Mouse (Mus musculus) CD4-positive, CD25-positive, alpha-beta regulatory T cell, adult 4 months (primary cell): Measurements from ENCODE around the gene Ube2e3. TPM values are rescaled to one million over a fixed set of nuclear protein-coding genes. Genes with fewer than 3 reads are reported as not detected.

Experiments used
- ATAC-seq: one replicate; pipeline ENCODE4 v1.8.0; 2017
- polyA plus RNA-seq, 2 experiments: library from polyadenylated mRNA; unstranded; fragments of 100-300 nt; shearing (Covaris generic); gene quantifications; one replicate each; pipeline ENCODE4 v1.2.1; 2017

Gene Ube2e3
- polyA plus RNA-seq = 10 to 100 TPM; 10.1 to 10.5 TPM

DNA sequence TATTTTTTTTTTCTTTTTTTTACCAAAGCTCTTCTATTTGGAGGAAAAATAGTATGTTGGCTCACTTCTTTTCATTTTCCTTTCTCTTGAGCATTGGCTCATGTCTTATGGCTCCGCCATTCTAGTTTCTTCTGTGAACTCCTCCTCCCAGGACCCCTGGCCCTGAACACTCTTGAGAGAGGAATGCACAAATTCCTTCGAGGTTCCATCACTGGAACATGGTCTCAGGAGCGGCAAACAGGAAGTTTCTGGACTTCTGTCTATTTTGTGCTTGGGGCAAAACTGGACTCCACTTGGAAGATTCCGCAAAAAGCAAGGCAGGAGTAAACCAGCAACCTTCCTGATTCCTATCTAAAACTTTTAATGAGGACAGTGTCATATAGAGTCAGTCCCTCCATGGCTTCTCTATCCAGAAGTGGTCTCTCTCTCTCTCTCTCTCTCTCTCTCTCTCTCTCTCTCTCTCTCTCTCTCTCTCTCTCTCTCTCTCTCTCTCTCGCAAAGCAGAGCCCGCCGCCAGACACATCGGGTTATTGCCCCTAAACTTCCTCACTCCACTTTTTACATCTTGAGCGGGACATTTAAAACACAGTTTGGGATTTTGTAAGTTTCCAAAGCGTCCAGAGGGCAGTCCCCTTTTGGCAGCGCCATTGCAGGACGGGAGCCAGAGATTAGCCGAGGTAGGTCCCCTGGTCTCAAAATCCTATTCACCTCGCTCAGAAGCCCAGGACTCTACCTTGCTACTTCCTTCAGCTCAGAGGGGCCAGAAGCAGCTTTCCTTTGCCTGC is at the start of gene Ube2e3:
Gene Ube2e3, plus strand, starts transcription at position 399 of the 785 bp plus-strand sequence.
- peak; percentile 1 for ATAC-seq

DNA sequence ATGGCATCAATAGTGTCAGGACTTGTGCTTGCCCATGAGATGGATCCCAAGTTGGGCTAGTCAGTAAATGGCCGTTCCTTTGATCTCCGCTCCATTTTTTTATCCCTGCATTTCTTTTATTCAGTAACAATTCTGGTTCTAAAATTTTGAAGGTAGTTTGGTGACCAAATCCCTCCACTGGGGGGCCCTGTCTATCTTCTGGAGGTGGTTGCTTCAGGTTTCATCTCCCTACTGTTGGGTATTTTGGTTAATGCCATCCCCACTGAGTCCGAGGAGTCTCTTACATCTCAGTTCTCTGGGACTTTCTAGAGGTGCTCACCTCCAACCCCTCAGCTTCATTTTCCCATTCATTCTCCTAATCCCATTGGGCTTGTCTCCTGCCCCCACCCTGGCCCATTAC is 38.0 kb upstream of the Ube2e3 start:
- ATAC-seq = no peak

DNA sequence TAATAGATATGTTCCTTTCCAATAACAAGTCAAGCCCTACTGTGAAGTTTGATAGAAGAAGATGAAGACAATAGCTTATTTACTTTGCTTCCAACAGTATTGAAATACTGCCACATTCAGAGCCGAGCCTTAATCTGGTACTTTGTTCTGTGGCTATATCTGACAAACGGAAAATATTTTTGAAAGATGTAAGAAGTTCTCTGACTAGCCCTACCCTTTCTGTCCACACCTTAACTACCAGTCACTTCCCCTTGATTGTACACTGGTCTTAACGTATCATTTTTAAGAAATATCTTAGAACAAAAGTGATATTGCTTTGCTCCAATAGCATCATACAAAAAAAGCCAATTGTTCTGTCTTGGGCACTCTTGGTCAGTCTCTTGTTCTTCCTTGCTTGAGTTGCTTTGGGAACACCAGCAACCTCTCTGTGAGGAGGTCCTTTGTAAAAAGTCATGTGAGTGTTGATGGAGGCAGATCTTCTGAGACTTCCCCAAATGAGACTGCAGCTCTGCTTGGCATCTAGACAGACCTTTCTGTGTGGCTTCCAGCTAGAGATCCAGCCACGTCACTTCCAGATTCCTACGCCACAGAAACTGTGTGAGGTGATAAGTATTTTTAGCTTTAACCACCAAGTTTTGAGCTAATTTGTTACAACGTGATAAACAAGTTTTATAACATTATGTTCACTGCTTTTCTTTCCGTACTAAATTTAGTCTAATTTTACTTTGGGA is 26.3 kb upstream of the Ube2e3 start:
- no peak for ATAC-seq

DNA sequence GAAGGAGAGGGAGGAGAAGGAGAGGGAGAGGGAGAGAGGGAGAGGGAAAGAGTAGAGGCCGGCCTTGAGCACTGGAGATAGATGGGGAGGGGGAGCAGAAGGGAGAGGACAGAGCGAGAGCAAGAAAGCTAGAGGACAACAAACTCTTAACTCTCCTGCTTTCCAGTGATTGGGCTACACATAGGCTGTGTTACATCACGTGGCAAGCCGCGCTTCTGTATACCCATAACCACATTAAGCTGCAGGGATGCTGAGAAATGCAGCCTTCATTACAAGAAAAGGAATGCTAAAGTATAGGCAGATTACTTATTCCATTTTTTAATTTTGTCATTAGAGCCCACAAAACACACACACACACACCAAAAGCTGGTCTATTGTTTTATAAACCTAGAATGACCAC is 23.6 kb upstream of the Ube2e3 start:
- no peak for ATAC-seq

DNA sequence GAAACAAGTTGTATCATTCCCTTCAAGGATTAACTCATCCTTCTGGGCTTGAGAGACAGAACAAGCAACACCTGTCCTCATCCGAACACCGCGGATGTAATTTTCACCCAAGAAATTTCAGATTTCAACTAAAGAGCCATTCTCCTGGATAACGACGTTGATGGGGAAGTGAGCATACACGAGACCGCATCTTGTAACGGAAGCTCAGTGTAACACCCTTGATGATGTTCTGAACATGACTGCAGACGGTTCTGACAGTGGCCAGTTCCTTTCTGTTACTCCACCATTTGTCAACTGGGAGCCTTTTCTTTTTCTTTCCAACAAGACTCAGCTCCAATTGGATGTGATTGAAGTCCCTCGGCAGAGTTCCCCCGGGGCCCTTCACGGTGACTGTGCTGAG is 22.6 kb upstream of the Ube2e3 start:
- no peak for ATAC-seq

DNA sequence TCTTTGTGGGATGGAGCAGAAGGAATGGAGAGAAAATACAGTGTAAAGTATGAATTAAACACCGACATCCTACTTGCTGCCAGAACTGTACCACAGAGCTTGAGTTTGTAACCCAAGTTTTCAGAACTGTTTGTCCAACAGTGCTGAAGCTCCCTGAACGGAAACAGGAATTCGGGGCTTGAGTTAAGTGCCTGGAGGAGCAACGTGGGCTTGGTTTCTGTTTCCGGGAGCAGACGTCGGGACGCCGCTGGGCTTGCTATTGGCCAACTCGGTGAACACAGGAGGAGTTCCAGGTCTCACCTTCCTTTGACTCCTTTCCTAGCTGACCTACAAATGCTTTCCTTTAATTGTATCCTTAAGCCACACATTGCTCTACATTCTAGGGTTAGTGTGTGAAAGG is 22.2 kb upstream of the Ube2e3 start:
- no peak for ATAC-seq

DNA sequence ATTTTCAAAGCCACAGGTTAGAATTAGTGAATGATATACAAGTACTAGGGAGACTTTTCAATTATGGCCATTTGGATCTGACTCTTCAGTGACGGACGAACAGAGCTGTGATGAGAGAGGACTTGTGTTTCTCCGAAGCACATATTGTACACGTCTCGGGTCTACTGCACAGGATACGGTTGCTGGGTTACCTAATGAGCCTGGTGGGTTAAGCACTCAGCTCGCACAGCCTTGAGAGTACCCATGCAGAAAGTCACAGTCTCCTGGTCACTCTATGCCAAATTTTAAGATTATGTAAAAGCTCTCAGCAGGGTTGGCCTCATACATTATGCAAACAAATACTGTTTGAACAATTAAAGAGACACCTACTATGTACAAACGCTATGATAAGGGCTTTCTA is 13.6 kb upstream of the Ube2e3 start:
- ATAC-seq = no peak

DNA sequence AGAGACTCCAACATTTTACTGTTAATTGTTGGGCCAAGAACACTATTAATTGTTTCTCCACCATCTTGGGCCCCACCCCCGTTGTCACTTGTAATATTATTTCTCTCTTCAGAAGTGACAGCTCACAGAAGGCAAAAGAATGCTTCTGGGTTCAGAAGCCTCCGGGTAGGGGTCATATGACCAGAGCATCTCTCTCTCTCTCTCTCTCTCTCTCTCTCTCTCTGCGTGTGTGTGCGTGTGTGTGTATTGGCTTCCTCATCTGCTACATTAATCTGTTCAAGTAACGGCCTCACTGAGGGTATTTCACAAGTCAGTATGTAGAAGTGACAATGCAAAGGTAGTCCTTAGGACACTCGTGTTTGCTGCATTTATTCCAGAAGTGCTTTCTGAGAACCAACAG is 9.3 kb upstream of the Ube2e3 start:
- ATAC-seq = no peak

DNA sequence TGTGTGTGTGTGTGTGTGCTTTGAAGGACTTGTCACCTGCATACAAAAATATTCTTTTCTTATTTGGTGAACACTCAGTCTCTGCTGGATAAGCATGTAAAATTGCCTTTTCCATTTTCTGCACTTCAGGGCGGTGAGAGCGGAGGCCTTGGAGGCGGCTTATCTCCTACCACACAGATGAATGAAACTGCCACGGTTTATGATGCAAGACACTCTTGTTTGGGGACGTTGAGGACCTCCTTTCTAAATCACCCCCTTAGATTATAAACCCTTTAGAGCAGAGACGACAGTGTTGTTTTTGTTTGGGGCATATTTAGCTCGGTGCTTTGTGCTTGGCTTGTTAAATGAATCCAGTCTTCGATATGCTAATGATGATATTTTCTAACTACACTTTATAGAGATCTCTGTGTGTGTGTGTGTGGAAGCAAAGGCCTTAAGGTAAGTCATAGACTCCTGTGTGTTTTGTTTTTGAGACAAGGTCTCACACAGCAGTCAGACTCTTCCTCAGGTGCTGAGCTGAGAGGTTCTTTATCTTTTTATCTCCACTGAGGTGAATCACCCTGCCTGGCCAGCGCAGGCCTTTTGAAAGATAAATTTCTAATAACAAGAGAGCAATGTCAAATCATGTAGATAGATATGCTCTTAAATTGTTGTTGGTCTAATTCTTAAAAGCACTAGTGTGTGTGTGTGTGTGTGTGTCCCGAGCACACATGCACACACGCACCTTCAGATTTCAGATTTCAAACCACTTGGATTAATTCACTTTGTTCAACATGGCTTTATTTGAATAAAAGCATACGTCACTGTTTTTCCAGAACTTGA is 8.4 kb upstream of the Ube2e3 start:
- no peak for ATAC-seq

DNA sequence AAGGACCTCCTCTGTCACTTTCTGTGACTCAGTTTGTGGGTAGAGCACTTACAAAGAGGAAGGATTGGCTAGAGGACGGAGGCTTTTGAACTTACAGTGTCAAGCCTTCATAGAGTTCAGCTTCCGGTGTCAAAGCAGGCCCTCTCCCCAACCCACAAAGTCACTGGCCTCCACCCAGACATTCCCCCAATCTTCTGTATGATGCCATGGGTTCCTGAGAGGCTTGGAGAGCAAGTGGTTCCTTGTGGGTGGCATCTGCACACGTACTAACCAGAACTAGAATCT is 7.9 kb upstream of the Ube2e3 start:
- ATAC-seq = peak; percentile 85

DNA sequence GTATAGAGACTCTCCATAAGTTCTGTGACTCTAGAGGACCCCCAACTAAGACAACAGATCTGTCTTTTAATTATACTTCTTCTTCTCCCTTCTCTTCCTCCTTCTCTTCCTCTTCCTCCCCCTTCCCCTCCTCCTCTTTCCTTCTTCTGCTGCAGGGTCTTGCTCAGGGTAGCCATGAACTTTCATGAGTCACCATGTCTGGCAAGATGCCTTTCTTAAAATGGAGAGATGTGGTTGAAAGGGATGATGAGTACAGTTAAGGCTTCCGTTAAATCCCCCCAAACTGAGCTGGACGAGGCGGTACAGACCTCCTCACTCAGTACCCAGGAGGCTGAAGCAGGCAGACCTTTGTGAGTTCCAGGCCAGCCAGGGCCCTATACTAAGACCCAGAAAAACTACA is 3.8 kb upstream of the Ube2e3 start:
- ATAC-seq = no peak

DNA sequence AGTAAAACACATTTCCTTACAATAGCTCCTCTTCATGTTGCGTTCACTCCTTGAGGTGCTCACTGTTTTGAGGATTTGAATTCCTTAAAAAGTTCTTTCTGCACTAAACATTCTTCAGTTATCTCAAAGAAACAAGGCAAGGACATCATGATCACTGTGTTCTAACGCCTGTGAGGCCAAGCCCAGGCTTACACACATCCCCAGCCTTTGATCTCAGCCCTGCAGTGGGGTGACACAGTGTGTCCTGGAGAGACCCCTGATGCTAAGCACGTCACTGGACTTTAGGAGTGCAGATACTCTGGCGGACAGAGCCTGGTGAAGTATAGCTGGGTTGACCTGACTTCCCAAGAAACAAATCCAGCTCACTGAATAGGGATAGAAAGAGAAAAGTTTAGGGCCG is 3.1 kb upstream of the Ube2e3 start:
- ATAC-seq = no peak

DNA sequence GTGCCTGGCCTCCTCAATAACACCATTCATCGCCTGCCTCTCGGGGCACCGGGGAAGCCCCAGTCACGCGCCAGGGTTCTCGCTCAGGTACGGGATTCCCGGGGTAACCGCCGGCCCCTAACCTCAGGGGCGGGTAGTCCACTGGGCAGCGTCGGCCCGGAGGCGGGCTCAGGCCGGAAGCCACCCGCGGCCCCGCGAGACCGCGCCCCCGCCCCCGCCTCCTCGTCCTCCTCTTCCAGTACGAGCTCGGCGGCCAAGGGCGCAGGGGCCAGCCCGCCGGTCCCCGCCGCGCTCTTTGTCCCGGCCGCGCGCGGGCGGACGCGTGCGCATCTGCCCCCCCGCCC is 559 bp downstream of the Ube2e3 start:
- ATAC-seq = peak; percentile 85

DNA sequence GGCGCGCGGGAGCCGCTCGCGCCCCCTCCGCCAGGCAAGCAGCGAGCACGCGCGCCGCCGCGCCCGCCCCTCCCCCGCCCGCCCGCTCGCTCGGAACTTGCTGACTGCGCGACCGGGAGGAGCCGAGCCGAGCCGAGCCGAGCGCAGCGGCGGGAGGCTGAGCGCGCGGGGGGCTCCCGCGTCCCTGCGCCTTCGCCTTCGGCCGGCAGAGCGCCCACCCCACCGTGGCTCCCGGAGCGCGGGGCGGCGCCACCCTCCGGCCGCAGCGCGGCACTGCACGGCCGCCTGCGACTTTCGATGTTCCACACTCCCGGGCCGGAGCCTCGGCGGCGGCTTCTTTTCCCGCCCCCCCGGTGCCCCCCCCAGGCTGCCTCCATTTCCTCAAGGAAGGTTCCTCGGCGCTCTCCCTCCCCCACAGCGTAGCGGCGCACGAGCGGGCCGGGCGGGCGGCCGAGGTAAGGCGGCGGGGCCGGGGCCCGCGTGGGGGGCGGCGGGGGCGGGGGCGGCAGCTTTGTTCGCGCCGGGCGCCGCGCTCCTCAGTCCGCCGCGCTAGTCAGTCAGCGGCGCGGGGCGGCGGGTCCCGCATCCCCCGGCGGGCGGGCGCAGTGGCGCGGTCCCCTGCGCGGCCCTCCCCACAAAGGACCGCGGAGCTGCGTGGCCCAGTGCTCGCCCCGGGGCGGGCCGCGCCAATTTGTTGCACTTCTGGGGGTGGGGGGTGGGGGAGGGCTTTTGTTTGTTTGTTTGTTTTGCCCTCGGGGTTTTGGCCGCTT is 1.2 kb downstream of the Ube2e3 start:
- peak; percentile 36 for ATAC-seq

DNA sequence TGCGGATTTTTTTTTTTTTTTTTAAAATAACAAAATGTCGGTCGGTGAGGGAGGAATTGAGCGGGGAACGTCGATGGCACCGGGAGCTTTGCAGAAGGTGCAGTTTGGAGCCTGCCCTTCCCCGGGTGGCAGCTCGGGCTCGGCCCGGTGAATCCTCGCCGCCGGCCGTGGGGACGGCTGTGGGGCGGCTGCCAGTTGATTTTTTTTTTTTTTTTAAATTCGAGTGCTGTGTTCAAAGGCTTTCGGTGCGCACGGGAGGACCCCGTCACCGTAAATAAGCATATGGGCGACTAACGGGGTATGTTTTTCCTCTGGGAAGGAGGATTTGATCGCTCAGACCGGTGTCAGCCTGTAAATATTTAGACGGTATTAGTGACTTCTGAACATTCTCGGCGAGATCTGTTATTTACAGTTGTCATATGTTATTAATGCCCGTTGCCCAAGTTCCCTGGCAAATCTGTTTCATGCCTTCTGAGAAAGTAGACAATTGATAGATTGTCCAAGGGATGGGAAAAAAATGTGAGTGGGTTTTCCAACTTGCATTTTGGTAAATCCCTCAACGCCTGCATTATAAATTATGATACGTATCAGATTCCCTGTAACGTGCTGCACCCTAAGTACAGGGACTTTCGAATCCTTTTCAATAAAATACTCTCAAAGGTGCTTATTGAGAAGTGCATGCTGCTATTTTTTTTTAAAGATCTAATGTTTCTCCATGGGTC is 2.0 kb downstream of the Ube2e3 start:
- ATAC-seq = no peak

DNA sequence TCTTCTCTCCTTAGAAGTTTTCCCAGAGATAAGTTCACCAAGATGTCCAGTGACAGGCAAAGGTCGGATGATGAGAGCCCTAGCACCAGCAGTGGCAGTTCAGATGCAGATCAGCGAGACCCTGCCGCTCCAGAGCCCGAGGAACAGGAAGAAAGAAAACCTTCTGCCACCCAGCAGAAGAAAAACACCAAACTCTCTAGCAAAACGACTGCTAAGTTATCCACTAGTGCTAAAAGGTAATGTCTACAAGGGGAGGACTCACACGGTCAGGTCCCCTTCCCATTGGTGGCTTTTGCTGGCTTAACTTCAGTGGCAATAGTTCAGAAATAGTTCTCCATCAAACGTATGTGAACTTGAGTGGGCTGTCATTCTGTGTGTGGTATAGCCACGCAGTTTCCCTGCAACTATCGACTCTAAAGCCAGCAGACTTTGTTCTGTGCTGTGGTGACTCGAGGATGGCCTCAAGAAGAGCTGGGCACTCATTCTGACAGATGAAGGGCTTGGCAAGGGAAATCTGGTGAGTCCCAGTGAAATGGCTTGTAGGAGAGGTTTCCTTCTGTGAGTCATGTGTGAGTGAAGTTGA is 2.6 kb downstream of the Ube2e3 start:
- no peak for ATAC-seq

DNA sequence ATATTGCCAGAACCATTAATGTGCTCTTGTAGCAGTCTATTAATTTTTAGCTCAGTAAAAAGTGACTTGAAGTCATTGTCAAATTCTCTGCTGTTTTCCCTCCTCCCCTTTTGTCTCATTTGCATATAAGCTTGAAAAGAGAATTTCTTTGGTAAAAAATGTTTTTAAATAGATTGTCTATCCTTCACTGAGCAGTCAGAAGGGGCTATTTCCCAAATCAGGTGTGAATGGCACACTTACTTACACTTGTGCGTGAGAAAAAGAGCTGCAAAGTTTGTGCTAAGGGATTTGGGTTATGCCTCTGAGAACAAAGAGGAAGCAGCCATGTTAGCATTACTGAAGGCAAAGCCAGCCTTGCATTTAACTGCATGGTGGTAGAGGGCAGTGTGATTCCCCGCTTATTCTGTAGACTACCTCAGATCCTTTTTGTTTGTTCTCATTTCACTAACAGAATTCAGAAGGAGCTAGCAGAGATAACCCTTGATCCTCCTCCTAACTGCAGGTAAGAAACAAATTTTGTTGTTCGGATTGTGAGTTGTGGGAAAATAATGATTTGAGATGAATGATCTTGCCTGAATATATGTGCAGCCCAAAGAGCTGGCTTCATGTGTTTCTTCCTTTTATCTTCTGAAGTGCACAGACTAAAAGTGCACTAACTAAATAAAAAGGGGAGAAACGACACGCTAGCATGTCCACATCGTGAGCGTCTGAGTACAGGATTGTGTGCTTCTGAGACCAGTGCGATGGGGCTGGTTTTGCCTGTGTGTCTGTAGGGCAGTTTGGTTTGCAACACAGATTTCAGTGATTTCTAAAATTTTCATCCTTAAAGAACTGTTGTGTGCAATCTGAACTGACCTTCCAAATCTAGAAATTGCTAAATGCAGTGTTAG is 4.3 kb downstream of the Ube2e3 start:
- no peak for ATAC-seq

DNA sequence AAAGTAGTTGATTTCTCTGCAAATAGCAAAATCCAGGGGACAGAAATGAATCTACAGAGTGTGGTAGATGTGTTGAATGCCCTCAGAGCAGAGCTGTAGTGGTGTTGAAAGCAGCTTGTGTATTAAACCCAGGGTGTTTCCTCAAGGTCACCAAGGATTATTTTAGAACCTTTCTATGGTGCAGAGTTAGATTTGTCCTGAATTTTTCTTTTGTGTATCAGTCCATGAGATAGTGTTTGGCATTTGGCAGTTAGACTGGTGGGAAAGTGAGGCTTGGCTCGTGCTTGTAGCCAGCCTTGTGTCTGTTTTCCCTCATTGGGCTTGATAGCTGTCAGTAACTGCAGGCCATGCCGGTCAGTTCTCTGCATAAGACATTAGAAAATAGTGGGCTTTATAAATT is 6.0 kb downstream of the Ube2e3 start:
- ATAC-seq = no peak

DNA sequence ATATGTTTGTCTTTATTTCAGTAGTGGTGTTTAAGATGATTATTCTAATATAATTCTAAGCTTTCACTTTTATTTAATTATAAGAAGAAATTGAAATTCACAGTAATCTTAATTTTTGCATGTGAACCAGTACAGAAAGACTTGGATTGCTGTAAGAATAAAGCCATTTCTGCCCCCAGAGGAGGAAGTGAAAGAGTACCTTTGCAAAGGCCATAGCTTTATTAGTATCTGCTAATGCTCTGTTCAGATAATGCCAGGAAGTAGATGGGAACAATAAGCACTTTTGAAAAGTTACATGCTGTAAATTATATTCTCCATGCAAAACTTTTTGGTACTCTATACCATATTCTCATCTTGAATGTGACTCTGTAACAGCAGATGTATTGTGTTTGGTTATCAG is 8.1 kb downstream of the Ube2e3 start:
- no peak for ATAC-seq

DNA sequence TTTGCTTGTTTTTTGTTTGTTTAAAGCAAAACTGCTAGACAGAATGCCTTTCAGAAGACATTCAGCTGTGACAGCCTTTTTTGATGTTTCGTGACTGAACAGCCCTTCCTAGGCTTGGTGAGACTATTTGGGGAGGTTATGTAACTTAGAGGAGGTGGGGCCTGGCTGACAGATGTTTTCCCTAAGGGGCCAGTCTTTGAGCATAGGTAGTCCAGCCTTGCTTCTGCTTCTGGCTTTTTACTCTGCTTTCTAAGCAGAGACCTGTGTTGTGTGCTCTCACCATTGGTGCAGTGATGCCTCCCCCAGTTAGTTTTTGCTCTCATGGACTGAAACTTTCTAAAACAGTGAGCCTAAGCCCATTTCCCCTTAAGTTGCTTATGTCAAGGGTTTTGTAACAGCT is 14.1 kb downstream of the Ube2e3 start:
- ATAC-seq = no peak
